Mouse (Mus musculus) forebrain, embryonic 13.5 days (tissue): ENCODE data around the gene Gnai3. TPM values are rescaled to one million over a fixed set of nuclear protein-coding genes. Genes with fewer than 3 reads are reported as not detected.

Experiments
- ATAC-seq: fragments of 200-750 bp; cut with Nextera tagmentation; 2 replicates; pipeline ENCODE4 v1.8.0; 2017
- H3K27ac ChIP-seq: fragments of 300-500 bp; sonication (generic); 2 replicates; pipeline ENCODE4 v1.5.1; 2015; ENCODE audit warnings: inconsistent platforms, mild to moderate bottlenecking, moderate library complexity
- H3K27me3 ChIP-seq: fragments of 300-500 bp; sonication (generic); 2 replicates; pipeline ENCODE4 v1.6.1; 2015; ENCODE audit warnings: mild to moderate bottlenecking, inconsistent platforms
- H3K36me3 ChIP-seq: fragments of 300-500 bp; sonication (generic); 2 replicates; pipeline ENCODE4 v1.6.1; 2015; ENCODE audit warnings: mild to moderate bottlenecking, inconsistent platforms; ENCODE audit not compliant: poor library complexity, severe bottlenecking
- H3K4me1 ChIP-seq: fragments of 300-500 bp; sonication (generic); 2 replicates; pipeline ENCODE4 v1.6.1; 2015; ENCODE audit warnings: inconsistent platforms
- H3K4me2 ChIP-seq: fragments of 300-500 bp; sonication (generic); 2 replicates; pipeline ENCODE4 v1.6.1; 2015; ENCODE audit warnings: inconsistent platforms, mild to moderate bottlenecking, moderate library complexity
- H3K4me3 ChIP-seq: fragments of 300-500 bp; sonication (generic); 2 replicates; pipeline ENCODE4 v1.5.1; 2015; ENCODE audit warnings: mild to moderate bottlenecking, inconsistent platforms
- H3K9ac ChIP-seq: fragments of 300-500 bp; sonication (generic); 2 replicates; pipeline ENCODE4 v1.6.1; 2015; ENCODE audit warnings: mild to moderate bottlenecking, inconsistent platforms
- H3K9me3 ChIP-seq: fragments of 300-500 bp; sonication (generic); replicated peaks from 2 replicates; pipeline ENCODE4 v1.6.1; 2016; ENCODE audit warnings: inconsistent platforms
- WGBS: fragments of 180-500 bp; shearing (Covaris S2); methylation state at CpG from one replicate; pipeline ENCODE4 v1.1.7; 2015; 5-methylcytosine and 5-hydroxymethylcytosine counted together
- polyA plus RNA-seq: library from polyadenylated mRNA; unstranded; fragments of >200 nt; fragmentation: Nextera tagmentation; extraction: Ambion mirVana; gene quantifications from 2 replicates; pipeline ENCODE4 v1.2.1, GENCODE M21; 2015

Gene Gnai3
- polyA plus RNA-seq, 1 experiment from 2014 or later, result 173 TPM

GRCm38 (mm10) chr3:108097656-108098055, 48.3 kb downstream of the Gnai3 start:
- H3K4me3 ChIP-seq, result no peak overlapping the region
- 78% methylated on average over 8 of the region's 8 CpGs for WGBS
- no peaks in the 10 kb centered on the region for H3K9me3 ChIP-seq
- no peaks in the 10 kb centered on the region for H3K36me3 ChIP-seq
- no peak for ATAC-seq
- H3K4me1 ChIP-seq, result peaks cover 28% of the 10 kb centered on the region
- no peak overlapping the region for H3K27ac ChIP-seq
- no peak overlapping the region for H3K4me2 ChIP-seq
- no peak overlapping the region for H3K9ac ChIP-seq
- H3K27me3 ChIP-seq, result no peaks in the 10 kb centered on the region

GRCm38 (mm10) chr3:108096726-108097125, 49.2 kb downstream of the Gnai3 start:
- Histone ChIP-seq H3K36me3 (no peaks in the 10 kb centered on the region), H3K9me3 (no peaks in the 10 kb centered on the region), H3K9ac (no peak overlapping the region), H3K27me3 (no peaks in the 10 kb centered on the region), H3K27ac (no peak overlapping the region), H3K4me1 (peaks cover 25% of the 10 kb centered on the region), H3K4me3 (no peak overlapping the region), H3K4me2 (no peak overlapping the region)
- WGBS, result 93% methylated on average over 10 of the region's 10 CpGs
- ATAC-seq, result no peak

- WGBS, result 82% methylated on average over 8 of the region's 8 CpGs
- H3K4me3 ChIP-seq, result no peak overlapping the region
- no peaks in the 10 kb centered on the region for H3K9me3 ChIP-seq
- H3K4me2 ChIP-seq, result no peak overlapping the region
- H3K36me3 ChIP-seq, result no peaks in the 10 kb centered on the region
- no peak overlapping the region for H3K27ac ChIP-seq
- peaks cover 20% of the 10 kb centered on the region for H3K4me1 ChIP-seq
- no peak for ATAC-seq
- no peaks in the 10 kb centered on the region for H3K27me3 ChIP-seq
- no peak overlapping the region for H3K9ac ChIP-seq
These were observed 49.7 kb downstream of the Gnai3 start for GRCm38 (mm10) chr3:108096226-108096625.

- no peak for ATAC-seq
- H3K4me3 ChIP-seq, result no peak overlapping the region
- 94% methylated on average over 12 of the region's 12 CpGs for WGBS
- H3K9ac ChIP-seq, result no peak overlapping the region
- peaks cover 12% of the 10 kb centered on the region; the same call in 1 of the 2 replicates for H3K4me1 ChIP-seq
- no peaks in the 10 kb centered on the region for H3K27me3 ChIP-seq
- H3K4me2 ChIP-seq, result no peak overlapping the region
- H3K27ac ChIP-seq, result no peak overlapping the region
- H3K9me3 ChIP-seq, result no peaks in the 10 kb centered on the region
- no peaks in the 10 kb centered on the region for H3K36me3 ChIP-seq
These were observed 50.8 kb downstream of the Gnai3 start for GRCm38 (mm10) chr3:108094976-108095760.

- Histone ChIP-seq H3K36me3 (no peaks in the 10 kb centered on the region), H3K9me3 (no peaks in the 10 kb centered on the region), H3K4me3 (no peak overlapping the region), H3K9ac (no peak overlapping the region), H3K27me3 (no peaks in the 10 kb centered on the region), H3K4me2 (no peak overlapping the region), H3K27ac (no peak overlapping the region), H3K4me1 (peaks cover 12% of the 10 kb centered on the region; the same call in 1 of the 2 replicates)
- 74% methylated on average over 1 of the region's 1 CpGs for WGBS
- no peak for ATAC-seq
These were observed 51.8 kb downstream of the Gnai3 start for GRCm38 (mm10) chr3:108094146-108094545.

- Histone ChIP-seq H3K36me3 (no peaks in the 10 kb centered on the region), H3K9me3 (no peaks in the 10 kb centered on the region), H3K27me3 (no peaks in the 10 kb centered on the region), H3K4me3 (no peak overlapping the region), H3K4me1 (peaks cover 12% of the 10 kb centered on the region; the same call in 1 of the 2 replicates), H3K4me2 (no peak overlapping the region), H3K9ac (no peak overlapping the region), H3K27ac (no peak overlapping the region)
- 49% methylated on average over 6 of the region's 6 CpGs for WGBS
- no peak for ATAC-seq
These were observed 52.6 kb downstream of the Gnai3 start for GRCm38 (mm10) chr3:108093306-108093705.

- ATAC-seq, result no peak
These were observed 53.3 kb downstream of the Gnai3 start, which contains the start of gene Gnat2 for GRCm38 (mm10) chr3:108092536-108093115. TSS of gene Gnat2 (plus strand) at chr3:108092789.

GRCm38 (mm10) chr3:108092030-108092429, 53.9 kb downstream of the Gnai3 start:
- 75% methylated on average over 6 of the region's 6 CpGs for WGBS
- no peaks in the 10 kb centered on the region for H3K36me3 ChIP-seq
- peaks cover 12% of the 10 kb centered on the region; the same call in 1 of the 2 replicates for H3K4me1 ChIP-seq
- no peak overlapping the region for H3K4me3 ChIP-seq
- ATAC-seq, result no peak
- H3K9ac ChIP-seq, result no peak overlapping the region
- no peak overlapping the region for H3K4me2 ChIP-seq
- H3K27ac ChIP-seq, result no peak overlapping the region
- H3K9me3 ChIP-seq, result no peaks in the 10 kb centered on the region
- H3K27me3 ChIP-seq, result no peaks in the 10 kb centered on the region

More at GRCm38 (mm10) chr3:108092536-108093115, 53.3 kb downstream of the Gnai3 start, which contains the start of gene Gnat2:
- Histone ChIP-seq H3K27ac (no peak within 1 kb of the TSS), H3K9ac (no peak within 1 kb of the TSS), H3K36me3 (no peaks in the 10 kb centered on the region), H3K4me2 (no peak within 1 kb of the TSS), H3K27me3 (no peaks in the 10 kb centered on the region), H3K4me3 (no peak within 1 kb of the TSS), H3K4me1 (peaks cover 12% of the 10 kb centered on the region; the same call in 1 of the 2 replicates), H3K9me3 (no peaks in the 10 kb centered on the region)
- 52% methylated on average over 15 of the region's 15 CpGs for WGBS

GRCm38 (mm10) chr3:108090561-108090960, 55.4 kb downstream of the Gnai3 start:
- H3K4me3 ChIP-seq, result no peak overlapping the region
- WGBS, result 81% methylated on average over 2 of the region's 2 CpGs
- no peak overlapping the region for H3K4me2 ChIP-seq
- H3K9me3 ChIP-seq, result no peaks in the 10 kb centered on the region
- no peak overlapping the region for H3K27ac ChIP-seq
- no peak for ATAC-seq
- H3K4me1 ChIP-seq, result peaks cover 26% of the 10 kb centered on the region
- no peaks in the 10 kb centered on the region for H3K36me3 ChIP-seq
- no peaks in the 10 kb centered on the region for H3K27me3 ChIP-seq
- no peak overlapping the region for H3K9ac ChIP-seq

GRCm38 (mm10) chr3:108089916-108090315, 56.0 kb downstream of the Gnai3 start:
- Histone ChIP-seq H3K4me3 (no peak overlapping the region), H3K4me2 (no peak overlapping the region), H3K9me3 (no peaks in the 10 kb centered on the region), H3K4me1 (peaks cover 31% of the 10 kb centered on the region), H3K27ac (no peak overlapping the region), H3K27me3 (no peaks in the 10 kb centered on the region), H3K9ac (no peak overlapping the region), H3K36me3 (no peaks in the 10 kb centered on the region)
- 31% methylated on average over 2 of the region's 2 CpGs for WGBS
- no peak for ATAC-seq

GRCm38 (mm10) chr3:108088842-108089380, 57.0 kb downstream of the Gnai3 start:
- Histone ChIP-seq H3K4me2 (no peak overlapping the region), H3K9me3 (no peaks in the 10 kb centered on the region), H3K27me3 (no peaks in the 10 kb centered on the region), H3K4me1 (peaks cover 37% of the 10 kb centered on the region), H3K36me3 (no peaks in the 10 kb centered on the region), H3K27ac (no peak overlapping the region), H3K4me3 (no peak overlapping the region), H3K9ac (no peak overlapping the region)
- WGBS, result 51% methylated on average over 5 of the region's 5 CpGs
- ATAC-seq, result no peak

- no peaks in the 10 kb centered on the region for H3K36me3 ChIP-seq
- H3K9ac ChIP-seq, result no peak overlapping the region
- no peak for ATAC-seq
- no peaks in the 10 kb centered on the region for H3K27me3 ChIP-seq
- H3K9me3 ChIP-seq, result no peaks in the 10 kb centered on the region
- peaks cover 44% of the 10 kb centered on the region for H3K4me1 ChIP-seq
- no peak overlapping the region for H3K4me3 ChIP-seq
- WGBS, result 81% methylated on average over 3 of the region's 3 CpGs
- no peak overlapping the region; the same call in 1 of the 2 replicates for H3K4me2 ChIP-seq
- no peak overlapping the region for H3K27ac ChIP-seq
These were observed 58.6 kb downstream of the Gnai3 start for GRCm38 (mm10) chr3:108087329-108087728.
